Mouse (Mus musculus) left cerebral cortex, adult 8-10 months (tissue): ENCODE results near the gene Rnaseh2c. TPM values are rescaled to one million over a fixed set of nuclear protein-coding genes. Genes with fewer than 3 reads are reported as not detected.
A peak's percentile ranks its signal among the peaks of the same experiment; 100 is the strongest.

Source experiments
- DNase-seq, 2 experiments: peaks; one replicate each; pipeline ENCODE4 v3.0.0; 2022; ENCODE audit warnings: low spot score in 2 of 2
- total RNA-seq, 4 experiments: library from RNA; stranded (reverse); gene quantifications; 2 replicates each; pipeline ENCODE4 v1.2.4; 2022

The Rnaseh2c gene
- total RNA-seq, 4 experiments from 2014 or later: 68.0 to 88.2 (median 72.1) TPM

DNA sequence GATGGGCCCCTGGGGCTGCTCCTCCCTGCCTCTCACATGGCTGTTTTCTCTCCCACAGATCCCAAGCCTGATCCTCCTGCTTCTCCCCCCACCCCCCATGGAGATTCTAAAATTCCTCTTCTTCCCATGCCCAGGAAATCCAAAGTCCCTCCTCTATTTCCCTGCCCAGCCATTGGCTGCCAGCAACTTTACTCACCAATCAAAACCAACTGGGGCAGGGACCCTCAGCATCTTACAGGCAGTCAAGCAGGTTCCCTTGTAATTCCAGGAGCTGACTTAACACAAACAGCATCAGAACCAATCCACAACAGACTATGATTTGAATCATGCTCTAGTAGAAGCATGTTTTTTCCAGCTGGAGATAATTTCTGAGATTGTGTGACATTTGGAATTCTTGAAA, 28.2 kb downstream of the Rnaseh2c start:
- no peak for DNase-seq

GRCm38 (mm10) chr19:5632120-5632519, 30.4 kb downstream of the Rnaseh2c start:
- no peak for DNase-seq

GRCm38 (mm10) chr19:5636036-5636570, 34.4 kb downstream of the Rnaseh2c start:
- DNase-seq: no peak

GRCm38 (mm10) chr19:5636571-5637041, 34.9 kb downstream of the Rnaseh2c start:
- peak in 1 of 2 experiments; percentile 43 for DNase-seq

- DNase-seq: peak; percentile 84 to 85
These were observed 35.7 kb downstream of the Rnaseh2c start, which contains the start of gene Rela for GRCm38 (mm10) chr19:5637069-5638047. Rela (plus strand) TSS chr19:5637483.

- DNase-seq: no peak
These were observed 36.8 kb downstream of the Rnaseh2c start for GRCm38 (mm10) chr19:5638416-5639005.

DNA sequence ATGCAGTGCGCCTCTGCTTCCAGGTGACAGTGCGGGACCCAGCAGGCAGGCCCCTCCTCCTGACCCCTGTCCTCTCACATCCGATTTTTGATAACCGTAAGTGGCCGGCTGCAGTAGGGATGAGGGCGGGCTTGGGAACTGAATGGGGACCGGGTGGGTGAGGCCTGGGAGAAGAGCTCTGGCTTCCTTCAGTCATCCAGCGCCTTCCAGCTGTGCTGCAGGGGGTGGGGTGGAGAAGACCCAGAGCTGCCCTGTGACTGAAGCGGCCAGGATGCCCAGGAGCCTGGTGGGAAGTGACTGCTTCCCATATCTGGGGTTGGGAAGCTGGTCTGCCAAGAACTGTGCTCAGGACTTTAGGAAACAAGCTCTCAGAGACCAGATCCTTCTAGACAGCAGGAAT, 38.7 kb downstream of the Rnaseh2c start:
- no peak for DNase-seq

- DNase-seq: no peak
These were observed 39.3 kb downstream of the Rnaseh2c start for GRCm38 (mm10) chr19:5641021-5641420.

GRCm38 (mm10) chr19:5641641-5642040, 40.0 kb downstream of the Rnaseh2c start:
- no peak for DNase-seq

DNA sequence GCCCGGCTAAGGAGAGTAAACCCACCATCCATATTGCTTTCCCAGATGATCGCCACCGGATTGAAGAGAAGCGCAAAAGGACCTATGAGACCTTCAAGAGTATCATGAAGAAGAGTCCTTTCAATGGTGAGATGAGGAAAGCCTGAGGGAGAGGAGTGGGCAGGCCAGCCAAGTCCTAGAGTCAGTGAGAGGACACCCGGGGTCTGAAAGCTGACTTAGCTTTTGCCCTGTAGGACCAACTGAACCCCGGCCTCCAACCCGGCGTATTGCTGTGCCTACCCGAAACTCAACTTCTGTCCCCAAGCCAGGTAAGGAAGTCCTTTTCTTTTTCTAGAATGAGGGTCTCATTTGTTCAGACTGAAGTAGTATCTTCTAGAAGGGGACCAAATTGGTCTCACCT, 43.6 kb downstream of the Rnaseh2c start:
- no peak for DNase-seq

DNA sequence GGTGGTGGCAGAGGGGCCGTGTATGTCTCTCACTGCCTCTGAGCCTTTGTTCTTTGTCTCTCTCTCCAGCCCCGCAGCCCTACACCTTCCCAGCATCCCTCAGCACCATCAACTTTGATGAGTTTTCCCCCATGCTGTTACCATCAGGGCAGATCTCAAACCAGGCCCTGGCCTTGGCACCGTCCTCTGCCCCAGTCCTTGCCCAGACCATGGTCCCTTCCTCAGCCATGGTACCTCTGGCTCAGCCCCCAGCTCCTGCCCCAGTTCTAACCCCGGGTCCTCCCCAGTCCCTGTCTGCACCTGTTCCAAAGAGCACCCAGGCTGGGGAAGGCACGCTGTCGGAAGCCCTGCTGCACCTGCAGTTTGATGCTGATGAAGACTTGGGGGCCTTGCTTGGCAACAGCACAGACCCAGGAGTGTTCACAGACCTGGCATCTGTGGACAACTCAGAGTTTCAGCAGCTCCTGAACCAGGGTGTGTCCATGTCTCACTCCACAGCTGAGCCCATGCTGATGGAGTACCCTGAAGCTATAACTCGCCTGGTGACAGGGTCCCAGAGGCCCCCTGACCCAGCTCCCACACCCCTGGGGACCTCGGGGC, 45.2 kb downstream of the Rnaseh2c start:
- DNase-seq: no peak

- no peak for DNase-seq
These were observed 46.1 kb downstream of the Rnaseh2c start for GRCm38 (mm10) chr19:5647791-5648190.

GRCm38 (mm10) chr19:5648401-5649297, 47.0 kb downstream of the Rnaseh2c start:
- peak; percentile 62 to 71 for DNase-seq

GRCm38 (mm10) chr19:5649298-5649741, 47.6 kb downstream of the Rnaseh2c start:
- no peak for DNase-seq

GRCm38 (mm10) chr19:5651502-5652274, 50.0 kb downstream of the Rnaseh2c start:
- DNase-seq: no peak

GRCm38 (mm10) chr19:5652570-5652969, 50.9 kb downstream of the Rnaseh2c start:
- no peak for DNase-seq

- DNase-seq: no peak
These were observed 52.5 kb downstream of the Rnaseh2c start for GRCm38 (mm10) chr19:5653969-5654719.

DNA sequence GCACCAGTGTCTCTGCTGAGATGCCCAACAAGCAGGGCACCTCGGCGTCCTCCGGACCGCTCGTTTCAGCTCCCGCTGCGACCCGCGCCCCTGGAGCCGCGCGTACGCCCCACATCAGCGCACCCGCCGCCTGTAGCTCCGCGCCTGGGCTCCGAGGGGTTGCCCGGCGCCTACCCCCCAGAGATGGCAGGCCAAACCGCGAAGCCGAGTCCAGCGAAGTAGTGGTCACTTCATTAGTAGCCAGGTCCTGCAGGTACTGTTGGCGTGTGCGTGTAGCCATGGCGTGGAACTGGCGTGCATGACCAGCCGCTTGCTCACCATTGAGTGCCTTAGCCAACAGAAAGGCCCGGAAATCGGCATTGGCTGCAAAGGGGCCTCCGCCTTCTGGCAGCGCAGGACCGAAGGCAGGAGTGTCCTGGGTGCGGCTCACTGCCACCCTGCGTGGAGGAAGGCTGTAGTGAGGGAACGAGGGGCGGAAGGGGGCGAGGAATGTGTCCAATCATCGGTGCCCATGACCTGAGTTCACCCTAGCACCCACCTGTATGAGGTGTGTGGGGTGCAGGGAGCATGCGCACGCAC, 53.1 kb downstream of the Rnaseh2c start:
- DNase-seq: no peak
